Mouse (Mus musculus) olfactory bulb, adult 2 months (tissue): ENCODE measurements around the gene Mapkapk3.

Experiments
- CTCF ChIP-seq: fragments of 200-500 bp; IDR thresholded peaks from 2 replicates; pipeline ENCODE4 v1.5.1; 2012; ENCODE audit warnings: low read depth, mild to moderate bottlenecking, low read length, moderate library complexity; ENCODE audit not compliant: insufficient read depth
- POLR2A ChIP-seq: fragments of 200-500 bp; IDR thresholded peaks from 2 replicates; pipeline ENCODE4 v1.6.1; 2012; ENCODE audit warnings: mild to moderate bottlenecking, low read depth, low read length, moderate library complexity; ENCODE audit not compliant: insufficient read depth

- TF ChIP-seq POLR2A (no peak), CTCF (no peak)
Observed at GRCm38 (mm10) chr9:107224597-107224996, 65.1 kb downstream of the Mapkapk3 start.
